Mouse (Mus musculus) heart, adult 8-10 months (tissue): ENCODE measurements around the gene Dnah10. TPM values are rescaled to one million over a fixed set of nuclear protein-coding genes. Genes with fewer than 3 reads are reported as not detected.
"Not testable (repeated sequence)": the region's sequence is repeated elsewhere in the genome, so short reads cannot be mapped to it uniquely, and the experiment has no call there.

Experiments used
- DNase-seq: peaks from one replicate; pipeline ENCODE4 v3.0.0; 2022; ENCODE audit warnings: low spot score
- total RNA-seq, 4 experiments: library from RNA; stranded (reverse); gene quantifications; 2 replicates each; pipeline ENCODE4 v1.2.4; 2022

Dnah10 gene
- total RNA-seq = under 1 TPM in 3 of 4 experiments, not detected in 1; 0.03 to 0.06 (median 0.05) TPM

- no peak for DNase-seq
These were observed at the start of gene Dnah10 for GRCm38 (mm10) chr5:124724997-124725396. TSS of gene Dnah10 (plus strand) at chr5:124725085.

- no peak for DNase-seq
These were observed 11.1 kb upstream of the Dnah10 start for GRCm38 (mm10) chr5:124713741-124714140.

- DNase-seq = peak; percentile 55
These were observed 9.8 kb upstream of the Dnah10 start for GRCm38 (mm10) chr5:124715135-124715534.

GRCm38 (mm10) chr5:124717969-124718368 is 6.9 kb upstream of the Dnah10 start:
- no peak for DNase-seq

GRCm38 (mm10) chr5:124718396-124718795 is 6.5 kb upstream of the Dnah10 start:
- no peak for DNase-seq

GRCm38 (mm10) chr5:124723125-124723524 is 1.8 kb upstream of the Dnah10 start:
- DNase-seq = no peak

- no peak for DNase-seq
These were observed 4.8 kb downstream of the Dnah10 start for GRCm38 (mm10) chr5:124729662-124730206.

GRCm38 (mm10) chr5:124733961-124734360 is 9.1 kb downstream of the Dnah10 start:
- no peak for DNase-seq

- no peak for DNase-seq
These were observed 17.2 kb downstream of the Dnah10 start for GRCm38 (mm10) chr5:124741898-124742599.

- DNase-seq = no peak
These were observed 19.0 kb downstream of the Dnah10 start for GRCm38 (mm10) chr5:124743841-124744240.

- no peak for DNase-seq
These were observed 21.3 kb downstream of the Dnah10 start for GRCm38 (mm10) chr5:124746220-124746619.

- DNase-seq = no peak
These were observed 23.4 kb downstream of the Dnah10 start for GRCm38 (mm10) chr5:124748296-124748695.

GRCm38 (mm10) chr5:124751656-124752055 is 26.8 kb downstream of the Dnah10 start:
- no peak for DNase-seq

GRCm38 (mm10) chr5:124761011-124761410 is 36.1 kb downstream of the Dnah10 start:
- DNase-seq = no peak

GRCm38 (mm10) chr5:124761787-124762186 is 36.9 kb downstream of the Dnah10 start:
- DNase-seq = no peak

- DNase-seq = no peak
These were observed 49.7 kb downstream of the Dnah10 start for GRCm38 (mm10) chr5:124774552-124774951.

- DNase-seq = not testable (repeated sequence)
These were observed 51.4 kb downstream of the Dnah10 start for GRCm38 (mm10) chr5:124776289-124776688.

- peak; percentile 14 for DNase-seq
These were observed 52.4 kb downstream of the Dnah10 start for GRCm38 (mm10) chr5:124777178-124777709.

- no peak for DNase-seq
These were observed 55.0 kb downstream of the Dnah10 start for GRCm38 (mm10) chr5:124779926-124780325.

- DNase-seq = no peak
These were observed 56.8 kb downstream of the Dnah10 start for GRCm38 (mm10) chr5:124781696-124782095.

GRCm38 (mm10) chr5:124785650-124786049 is 60.8 kb downstream of the Dnah10 start:
- no peak for DNase-seq

- no peak for DNase-seq
These were observed 67.2 kb downstream of the Dnah10 start for GRCm38 (mm10) chr5:124792112-124792511.

GRCm38 (mm10) chr5:124809708-124810366 is 85.0 kb downstream of the Dnah10 start:
- DNase-seq = peak; percentile 64
